Mouse (Mus musculus) adrenal gland (tissue): ENCODE data around the gene Ubtd1.

Source experiments
- intact Hi-C: fragments of 180-260 bp; cut with DNase I; formaldehyde crosslinking; loops from one replicate; pipeline ENCODE4 v1.15.1; 2025

Ubtd1 gene

DNA sequence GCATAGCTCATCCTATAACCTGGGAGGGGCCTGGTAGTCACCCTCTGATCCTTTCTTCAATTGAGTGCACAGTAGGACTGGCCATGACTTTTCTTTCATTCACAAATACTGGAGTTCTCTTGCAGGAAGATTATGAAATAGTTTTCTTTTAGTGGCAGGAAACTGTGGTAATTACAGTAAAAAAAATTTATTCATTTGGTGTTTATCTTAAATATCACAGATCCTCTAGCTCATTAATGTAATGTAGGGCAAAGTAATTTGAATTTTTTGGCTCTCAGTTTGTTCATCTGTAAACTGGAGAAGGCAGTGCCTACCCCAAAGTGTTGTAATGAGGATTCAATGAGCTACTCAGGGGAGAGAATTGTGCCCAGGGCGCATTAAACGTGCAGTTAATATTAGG lies 11.4 kb downstream of the Ubtd1 start:
- intact Hi-C loops, result no loop called here

DNA sequence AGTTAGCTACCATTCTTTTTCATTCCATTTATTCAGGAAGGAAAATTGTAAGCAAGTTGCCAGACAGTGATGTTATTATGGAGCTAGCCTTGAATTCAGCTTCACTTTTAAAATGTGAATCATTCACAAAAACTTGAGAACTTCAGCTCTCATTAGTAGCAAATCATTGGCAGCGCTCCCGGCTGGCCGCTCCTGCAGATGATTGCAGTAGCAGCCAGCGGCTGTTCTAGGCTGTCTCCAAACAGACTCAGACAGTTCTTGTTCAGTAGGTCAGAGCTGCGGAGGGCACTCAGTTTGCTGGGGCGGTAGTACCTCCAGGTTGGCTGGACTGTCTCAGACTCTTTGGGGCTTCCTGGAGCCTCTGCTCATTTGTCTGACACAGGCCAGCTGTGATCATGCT lies 11.9 kb downstream of the Ubtd1 start:
- intact Hi-C loops, result no loop called here

DNA sequence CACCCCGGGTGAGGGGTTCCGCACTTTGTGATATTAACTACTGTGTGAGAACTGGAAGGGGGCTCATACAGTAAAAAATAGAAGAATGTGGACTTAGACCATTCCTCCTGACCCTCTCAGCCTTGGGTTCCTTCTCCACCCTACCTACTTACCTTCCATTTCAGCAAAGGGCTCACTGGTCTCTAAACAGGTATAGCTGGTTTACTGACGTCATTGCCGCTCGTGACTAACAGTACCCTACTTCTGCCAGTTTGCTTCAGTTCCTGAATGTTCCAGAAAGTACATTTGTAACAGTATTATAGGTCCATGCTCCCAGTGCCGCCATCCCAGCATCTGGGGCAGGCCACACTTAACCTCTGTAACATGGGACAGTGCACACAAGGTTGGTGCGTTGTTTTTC lies 12.5 kb downstream of the Ubtd1 start:
- intact Hi-C loops, result no loop called here

DNA sequence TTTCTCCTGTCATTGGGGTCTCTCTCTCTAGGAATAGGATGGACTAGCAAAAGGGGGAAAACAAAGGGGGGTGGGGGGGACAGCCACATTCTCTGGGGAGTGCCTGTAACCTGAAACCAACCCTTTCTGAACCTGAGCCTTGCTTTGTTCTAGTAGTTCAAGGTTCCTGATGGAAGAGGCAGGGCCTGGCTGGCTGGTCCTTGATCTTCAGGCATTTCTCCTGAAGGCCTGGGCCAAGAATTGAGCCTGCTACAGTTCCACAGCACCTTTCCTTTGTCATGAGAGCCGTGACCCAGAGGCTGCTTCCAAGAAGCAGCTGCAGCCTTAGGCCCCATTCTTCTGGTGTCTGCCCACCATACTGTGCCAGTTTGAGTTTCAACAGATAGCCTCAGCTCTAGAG lies 13.9 kb downstream of the Ubtd1 start:
- intact Hi-C loops, result no loop called here

DNA sequence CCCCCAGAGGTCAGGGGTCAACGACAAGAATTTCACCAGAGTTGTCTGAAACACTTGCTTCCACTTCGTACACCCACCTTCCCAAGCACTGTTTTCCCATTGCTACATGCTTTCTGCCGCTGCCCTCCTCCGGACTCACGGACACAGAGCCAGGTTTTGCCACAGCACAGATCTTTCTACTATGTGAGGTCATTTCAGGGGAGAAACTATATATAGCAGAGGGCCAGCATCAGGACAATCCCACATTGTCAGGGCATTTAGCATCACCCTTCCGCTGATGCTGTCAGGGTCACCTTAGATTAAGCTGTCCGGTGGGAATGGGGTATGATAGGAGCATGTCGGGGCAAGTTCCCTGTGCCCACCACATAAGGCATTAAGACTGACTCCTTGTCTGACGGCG lies 15.5 kb downstream of the Ubtd1 start:
- intact Hi-C loops, result no loop called here

DNA sequence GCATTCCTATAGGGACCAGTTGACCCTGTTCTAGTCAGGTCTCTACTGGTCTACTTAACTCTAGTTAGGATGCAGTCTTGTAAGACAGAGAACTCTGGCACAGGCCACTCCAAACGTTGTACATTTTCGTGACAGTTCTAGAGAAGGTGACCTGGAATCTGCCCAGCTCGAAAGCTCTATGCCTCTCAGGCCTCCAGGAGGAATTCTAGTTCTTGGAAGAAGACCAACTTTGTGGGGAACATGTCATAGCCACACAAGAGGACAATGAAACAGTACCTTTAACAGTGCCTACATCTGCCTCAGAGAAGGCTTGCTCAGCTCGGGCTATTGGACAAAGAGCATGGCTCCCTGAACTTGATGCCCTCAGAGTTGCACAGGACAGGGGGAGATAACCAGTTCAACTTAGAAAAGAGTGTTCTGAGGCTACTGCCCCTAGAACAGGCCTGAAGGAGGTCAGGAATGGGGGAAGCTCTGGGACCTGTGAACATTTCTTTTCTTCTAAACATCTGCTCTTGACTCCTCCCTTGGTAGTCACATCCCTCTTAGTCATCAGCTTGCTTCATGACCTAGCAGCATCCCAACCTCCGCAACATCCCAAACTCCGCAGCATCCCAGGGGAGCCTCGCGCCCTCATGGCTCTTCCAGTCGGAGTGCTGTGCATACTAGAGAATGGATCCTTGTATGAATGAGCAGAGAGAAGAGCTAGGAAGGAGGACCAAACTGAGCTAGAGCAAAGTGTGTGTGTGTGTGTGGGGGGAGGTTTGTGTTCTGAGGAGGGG lies 17.4 kb downstream of the Ubtd1 start:
- intact Hi-C loops, result no loop called here

DNA sequence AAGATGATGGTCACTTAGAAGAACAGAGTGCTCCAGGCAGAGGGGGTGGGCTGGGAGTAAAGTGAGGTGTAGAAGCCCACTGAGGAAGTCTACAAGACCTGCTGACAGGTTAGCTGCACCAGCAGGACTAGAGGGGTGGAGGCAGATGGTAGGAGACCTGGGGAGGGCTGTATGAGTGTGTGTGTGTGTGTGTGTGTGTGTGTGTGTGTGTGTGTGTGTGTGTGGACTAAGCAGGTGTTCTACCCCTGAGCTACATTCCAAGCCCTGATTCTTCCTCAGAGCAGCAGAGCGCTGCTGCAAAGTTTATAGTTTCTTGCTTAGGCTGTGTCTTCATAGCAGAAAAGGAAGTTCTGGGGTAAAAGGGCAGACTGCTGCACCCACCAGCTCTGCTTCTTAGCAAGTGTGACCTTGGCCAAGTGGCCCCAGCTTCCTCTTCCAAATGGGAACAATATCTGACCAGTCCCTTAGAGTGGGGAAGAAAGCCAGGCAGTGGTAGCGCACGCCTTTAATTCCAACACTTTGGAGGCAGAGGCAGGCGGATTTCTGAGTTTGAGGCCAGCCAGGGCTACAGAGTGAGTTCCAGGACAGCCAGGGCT lies 18.2 kb downstream of the Ubtd1 start:
- intact Hi-C loops, result no loop called here

DNA sequence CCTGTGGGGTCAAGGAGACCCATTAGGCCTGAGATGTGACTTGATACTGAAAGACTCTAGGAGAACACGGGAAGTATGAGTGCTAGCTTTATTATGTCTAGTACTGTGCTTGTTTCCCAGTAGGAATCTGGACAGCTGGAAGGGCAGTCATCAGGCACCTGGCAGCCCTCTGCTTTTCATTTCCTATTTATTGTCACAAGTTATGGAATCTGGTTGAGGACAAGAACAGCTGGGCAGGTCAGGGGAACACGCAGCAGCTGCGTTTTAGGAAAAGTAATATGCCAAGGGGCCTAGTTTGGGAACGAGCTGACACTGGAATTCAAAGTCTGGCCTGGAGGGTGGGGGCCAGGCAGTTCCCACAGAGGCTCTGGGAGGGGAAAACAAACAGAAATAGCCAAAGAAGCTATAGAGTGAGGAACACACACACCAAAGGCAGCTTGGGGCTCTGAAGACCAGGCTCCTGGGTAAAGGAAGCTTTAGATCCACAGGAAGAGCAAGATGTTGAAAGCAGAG lies 18.9 kb downstream of the Ubtd1 start:
- intact Hi-C loops, result no loop called here

DNA sequence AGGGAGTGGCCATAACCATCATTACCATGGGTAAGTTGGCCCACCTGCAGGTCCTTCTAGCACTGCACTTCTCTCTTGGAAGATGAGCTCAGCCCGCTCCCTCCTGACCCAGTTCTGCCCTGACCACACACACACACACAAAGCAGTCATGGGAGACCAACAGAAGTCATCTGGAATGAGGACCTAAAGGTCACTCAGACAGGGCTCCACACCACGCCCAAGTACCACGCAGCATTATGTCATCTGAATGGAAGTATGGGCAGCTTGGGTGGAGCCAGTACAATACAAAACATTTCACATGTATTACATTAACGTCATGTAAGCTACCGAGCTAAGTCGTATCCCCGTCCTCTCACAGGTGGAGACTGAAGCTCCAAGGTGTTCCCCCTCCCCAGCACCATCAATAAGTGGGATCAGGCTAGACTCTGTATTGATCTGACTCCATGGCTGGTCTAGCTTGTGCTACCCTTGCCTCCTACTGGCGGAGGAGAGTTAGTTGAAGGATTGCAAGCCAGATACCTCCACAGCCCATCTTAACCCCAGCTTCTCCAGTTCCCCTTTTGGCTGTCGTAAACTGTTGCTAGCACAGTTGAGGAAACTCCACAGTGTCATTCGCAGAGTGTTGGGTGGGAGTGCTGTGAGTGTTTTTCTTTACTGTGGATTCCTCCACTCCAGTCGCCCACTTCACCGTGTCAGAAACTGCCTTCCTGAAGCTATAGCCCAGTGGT lies 19.9 kb downstream of the Ubtd1 start:
- intact Hi-C loops, result no loop called here

DNA sequence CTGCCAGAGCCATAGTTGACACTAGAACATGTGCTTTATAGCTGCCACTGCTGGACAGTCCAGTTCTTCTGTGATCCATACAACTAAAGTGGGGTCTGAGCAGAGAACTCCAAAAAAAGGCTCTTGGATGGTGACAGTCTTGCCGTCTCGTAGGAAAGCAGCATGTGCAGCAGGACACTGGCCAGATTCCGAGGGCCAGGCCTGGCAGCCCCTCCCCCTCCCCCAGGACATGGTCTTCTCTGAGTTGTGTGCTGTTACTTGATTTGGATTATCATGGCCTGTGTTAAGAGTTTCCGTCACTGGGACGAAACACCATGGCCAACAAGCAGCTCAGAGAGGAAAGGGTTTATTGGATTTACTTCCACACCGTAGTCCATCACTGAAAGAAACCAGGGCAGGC lies 22.7 kb downstream of the Ubtd1 start:
- intact Hi-C loops, result no loop called here

DNA sequence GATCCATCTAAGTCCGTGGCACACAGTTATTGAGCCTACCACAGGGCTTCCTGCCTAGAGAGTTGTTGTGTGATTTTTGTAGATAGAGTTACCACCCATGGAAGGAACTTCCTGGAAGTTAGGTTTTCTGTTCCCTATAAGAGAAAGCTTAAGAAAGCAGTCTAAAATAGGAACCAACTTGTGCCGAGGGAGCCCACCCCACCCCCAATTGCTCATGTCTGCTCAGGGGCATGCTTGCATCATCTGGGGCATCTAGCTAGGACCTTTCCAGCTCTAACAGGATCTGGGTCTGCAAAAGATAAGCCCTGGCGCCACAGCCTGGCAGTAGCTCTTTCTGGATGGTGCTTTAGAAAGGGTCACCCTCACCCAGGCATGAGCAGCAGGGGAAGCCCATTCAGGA lies 24.1 kb downstream of the Ubtd1 start:
- intact Hi-C loops, result no loop called here

DNA sequence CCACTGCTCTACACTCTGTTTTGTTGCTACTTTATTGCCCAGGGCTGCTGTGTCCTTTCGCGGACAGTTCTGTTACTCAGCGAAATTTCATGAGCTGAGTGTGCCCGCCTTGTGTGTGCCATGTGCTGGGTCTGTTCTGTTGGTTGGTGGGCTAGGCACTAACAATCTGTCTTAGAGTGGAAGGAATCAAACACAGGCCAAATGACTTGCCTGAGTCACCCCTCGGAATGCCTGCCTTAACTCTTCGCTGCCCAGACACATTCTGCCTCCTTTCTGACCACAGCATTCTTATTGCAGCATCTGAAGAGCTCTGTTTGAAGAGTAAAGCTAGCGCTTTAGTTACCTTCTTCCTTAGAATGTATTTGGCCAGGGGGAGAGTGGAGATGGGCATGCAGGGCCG lies 25.0 kb downstream of the Ubtd1 start:
- intact Hi-C loops, result no loop called here

DNA sequence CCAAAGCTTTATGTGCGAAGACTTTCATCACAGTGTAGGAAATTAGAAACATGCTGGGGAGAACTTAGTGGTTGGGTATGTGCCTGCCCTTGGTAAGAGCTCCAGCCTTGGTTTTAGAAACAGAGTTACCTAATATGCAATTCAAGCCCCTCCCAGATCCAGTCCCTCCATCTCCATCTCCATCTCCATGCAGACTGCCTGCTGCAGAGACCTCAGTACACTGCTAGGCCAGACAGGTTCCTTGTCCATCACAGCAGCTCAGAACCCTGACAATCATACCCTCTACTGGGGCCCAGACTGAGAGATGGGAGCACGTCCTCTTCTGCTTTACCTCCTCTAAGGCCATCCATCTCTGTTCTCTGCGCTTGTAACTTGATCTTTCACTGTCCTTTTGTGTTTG lies 27.0 kb downstream of the Ubtd1 start:
- intact Hi-C loops, result no loop called here

DNA sequence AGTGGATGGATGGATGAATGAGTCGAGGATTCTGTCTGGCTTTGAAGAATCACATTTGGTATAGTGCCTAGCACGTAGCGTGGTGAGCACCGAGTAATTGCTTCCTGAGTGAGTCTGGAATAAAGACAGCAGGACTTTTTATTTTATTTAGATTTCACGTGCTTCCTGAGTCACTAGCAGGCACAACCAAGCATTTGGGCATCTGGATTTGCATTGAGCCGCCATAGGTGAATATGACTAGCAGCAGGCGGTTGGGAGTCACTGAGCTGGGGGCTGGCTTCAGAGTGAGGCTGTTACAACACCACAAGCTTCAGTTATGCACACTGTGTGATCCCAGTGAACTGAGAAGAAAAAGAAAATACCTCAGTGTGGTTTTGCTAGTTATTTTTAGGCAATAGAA lies 27.5 kb downstream of the Ubtd1 start:
- intact Hi-C loops, result no loop called here

DNA sequence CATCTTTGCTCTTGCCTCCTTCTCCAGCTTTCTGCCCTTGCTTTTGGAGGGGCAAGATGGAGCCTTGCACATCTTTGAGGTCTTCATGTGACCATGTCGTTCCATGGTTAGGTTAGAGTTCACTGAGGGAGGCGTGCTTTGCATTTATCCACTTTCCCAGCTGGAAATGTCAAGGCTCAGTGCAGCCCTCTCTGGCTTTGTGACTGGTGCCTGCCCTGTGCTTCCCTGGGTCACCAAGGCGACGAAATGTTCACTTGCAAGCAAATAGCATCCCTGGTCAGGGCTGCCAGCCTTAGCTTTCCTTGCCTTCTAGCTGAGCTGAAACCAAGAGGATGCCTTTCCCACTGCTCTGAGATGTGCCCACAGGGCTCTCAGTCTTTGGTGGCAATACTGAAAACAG lies 28.9 kb downstream of the Ubtd1 start:
- intact Hi-C loops, result no loop called here

DNA sequence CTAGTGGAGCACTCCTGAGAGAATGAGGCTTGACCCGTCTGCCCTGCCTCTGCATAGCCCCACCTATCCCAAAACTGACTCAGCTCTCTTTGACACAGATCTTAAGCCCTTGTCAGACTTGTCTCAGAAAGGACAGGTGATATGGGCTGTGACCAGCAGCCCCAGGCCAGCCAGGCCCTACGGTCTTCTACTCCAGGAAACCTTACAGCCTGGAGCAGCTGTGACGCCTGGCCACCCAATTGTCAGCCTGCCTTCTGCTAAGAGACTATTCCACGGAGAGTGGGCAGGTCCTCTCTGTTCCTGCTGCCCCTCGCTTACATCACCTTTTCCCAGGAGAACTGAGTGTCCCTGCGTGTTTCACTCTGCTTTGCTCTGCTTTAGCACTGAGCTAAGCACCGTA lies 29.6 kb downstream of the Ubtd1 start:
- intact Hi-C loops, result no loop called here

DNA sequence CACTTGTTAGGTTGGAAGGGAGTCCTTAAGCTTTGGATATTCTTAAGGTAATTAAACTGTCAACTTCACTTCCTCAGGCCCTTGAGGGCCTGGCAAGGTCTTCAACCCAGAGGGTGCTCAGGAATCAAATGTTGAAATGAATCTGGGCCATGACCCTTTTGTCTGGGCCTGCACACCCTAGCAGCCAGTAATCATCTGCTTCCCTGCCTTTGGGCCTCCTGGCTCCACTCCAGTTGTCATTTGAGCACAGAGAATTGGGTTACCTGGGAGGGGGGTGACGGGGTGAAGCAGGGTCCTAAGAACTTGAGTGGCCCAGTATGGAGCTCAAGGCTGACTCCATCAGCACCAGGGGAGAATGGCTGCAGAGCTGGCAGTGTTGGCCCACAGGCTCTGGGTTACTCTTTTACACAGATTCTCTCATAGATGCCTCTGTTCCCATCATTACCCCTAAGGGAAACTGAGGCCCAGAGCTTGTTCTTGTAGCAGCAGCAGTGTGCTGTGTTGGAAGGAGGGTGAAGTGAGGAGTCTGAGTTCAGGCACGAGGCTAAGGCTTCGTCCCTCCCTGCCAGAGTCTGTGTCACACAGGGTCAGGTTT lies 32.8 kb downstream of the Ubtd1 start:
- intact Hi-C loops, result no loop called here

DNA sequence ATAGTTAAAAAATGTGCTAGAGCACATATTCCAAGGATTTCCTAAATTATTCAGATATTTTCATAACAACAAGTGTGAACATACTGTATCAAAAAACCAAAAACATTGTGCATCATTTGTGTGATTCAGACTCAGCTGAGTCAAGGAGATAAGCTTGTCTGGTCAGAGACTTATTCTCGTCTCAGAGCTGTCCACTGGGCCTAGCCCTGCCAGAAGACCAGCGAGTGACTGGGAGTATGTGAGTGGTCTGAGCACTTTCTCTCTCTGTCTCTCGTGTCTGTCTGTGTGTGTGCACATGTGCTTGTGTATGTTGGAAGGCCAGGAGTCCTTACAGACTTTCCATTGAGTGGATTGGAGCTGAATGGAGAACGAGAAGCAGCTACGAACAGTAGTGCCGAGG lies 33.4 kb downstream of the Ubtd1 start:
- intact Hi-C loops, result no loop called here

DNA sequence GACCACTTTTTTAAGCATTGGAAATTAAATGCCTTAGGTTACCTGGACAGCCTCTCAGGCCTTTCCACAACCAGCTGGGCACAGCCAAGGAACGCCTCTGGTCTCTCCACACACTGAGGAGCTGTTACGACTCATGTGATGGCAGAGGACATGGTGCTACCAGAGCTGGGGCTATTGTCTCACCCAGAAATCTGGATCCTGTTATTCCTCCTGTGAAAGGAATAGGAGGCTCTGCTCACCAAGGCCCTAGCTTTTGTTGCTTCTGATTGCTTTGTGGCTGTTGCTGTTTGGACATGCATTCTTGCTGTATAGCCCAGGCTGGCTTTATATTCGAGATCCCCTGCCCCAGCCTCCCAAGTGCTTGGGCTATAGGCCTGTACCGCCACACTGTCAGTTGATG lies 34.7 kb downstream of the Ubtd1 start:
- intact Hi-C loops, result no loop called here

DNA sequence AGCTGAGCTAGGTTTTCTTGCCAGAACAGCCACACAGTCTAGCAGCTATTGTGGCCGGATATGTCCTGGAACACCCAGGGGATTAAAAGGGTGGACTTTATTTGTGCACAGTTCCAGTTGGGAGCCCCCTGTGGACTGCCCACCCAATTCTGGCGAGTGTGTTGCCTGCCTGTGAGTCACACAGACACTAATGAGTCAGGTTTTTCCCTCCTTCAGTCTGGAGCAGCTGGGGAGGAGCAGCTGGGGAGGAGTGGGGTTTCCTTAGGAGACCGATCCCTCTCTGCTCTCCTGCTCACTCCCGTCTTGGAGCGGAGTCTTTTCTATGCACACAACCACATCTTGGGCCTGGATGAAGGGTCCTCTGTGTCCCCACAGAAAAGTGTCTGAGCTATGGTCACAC lies 35.3 kb downstream of the Ubtd1 start:
- intact Hi-C loops, result no loop called here

DNA sequence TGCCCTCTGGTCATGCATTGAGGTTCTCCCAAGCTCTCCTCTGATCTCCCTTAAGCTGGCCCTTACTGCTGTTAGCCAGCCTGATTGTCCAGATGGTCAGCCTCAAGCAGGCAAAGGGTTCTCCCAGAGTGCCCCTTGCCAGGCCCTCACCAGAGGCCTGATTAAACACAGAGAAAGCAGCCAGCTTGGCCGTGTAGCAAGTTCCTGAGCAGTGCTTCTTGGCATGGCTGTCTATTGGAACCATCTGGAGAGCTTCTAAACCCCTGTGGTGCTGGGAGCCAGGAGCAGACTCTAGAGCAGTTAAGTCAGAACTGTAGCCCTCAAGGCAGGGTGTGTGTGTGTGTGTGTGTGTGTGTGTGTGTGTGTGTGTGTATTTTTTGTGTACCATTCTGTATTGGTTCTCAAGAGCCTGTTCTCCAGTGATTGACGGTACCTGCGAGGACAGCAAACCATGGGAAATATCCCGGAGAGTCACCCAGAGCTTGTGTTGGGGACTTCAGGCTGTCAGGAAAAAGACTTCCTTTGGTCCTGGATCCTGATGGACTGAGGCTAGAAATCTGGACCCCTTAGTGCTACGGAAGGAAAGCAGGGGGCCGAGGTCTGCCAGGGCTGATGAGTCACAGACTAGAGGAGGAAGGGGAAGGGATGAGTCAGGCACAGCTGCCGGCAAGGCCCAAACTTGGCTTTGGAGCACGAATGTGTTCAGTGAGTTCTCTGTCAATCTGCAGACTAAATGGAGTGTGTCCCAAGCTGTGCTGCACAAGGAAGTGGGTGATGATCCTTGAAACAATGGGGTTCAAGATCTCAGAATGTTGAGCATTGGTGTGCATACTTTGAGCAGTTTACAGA lies 36.1 kb downstream of the Ubtd1 start:
- intact Hi-C loops, result no loop called here
